Mouse (Mus musculus): ENCODE data around the gene Dennd1b.
A peak's percentile ranks its signal among the peaks of the same experiment; 100 is the strongest.

The Dennd1b gene

GRCm38 (mm10) chr1:138962266-138963101 is 751 bp upstream of the Dennd1b start:
- DNase-seq (ENCODE audit: low spot score in 2 of 2) = no peak

- peak in 1 of 2 experiments; percentile 23 for DNase-seq (ENCODE audit: low spot score in 2 of 2)
Observed at GRCm38 (mm10) chr1:138963868-138964458, 728 bp downstream of the Dennd1b start.

GRCm38 (mm10) chr1:138965069-138965468 is 1.8 kb downstream of the Dennd1b start:
- DNase-seq (ENCODE audit: low spot score in 2 of 2) = no peak

- no peak for DNase-seq (ENCODE audit: low spot score in 2 of 2)
Observed at GRCm38 (mm10) chr1:138965511-138965910, 2.3 kb downstream of the Dennd1b start.

DNA sequence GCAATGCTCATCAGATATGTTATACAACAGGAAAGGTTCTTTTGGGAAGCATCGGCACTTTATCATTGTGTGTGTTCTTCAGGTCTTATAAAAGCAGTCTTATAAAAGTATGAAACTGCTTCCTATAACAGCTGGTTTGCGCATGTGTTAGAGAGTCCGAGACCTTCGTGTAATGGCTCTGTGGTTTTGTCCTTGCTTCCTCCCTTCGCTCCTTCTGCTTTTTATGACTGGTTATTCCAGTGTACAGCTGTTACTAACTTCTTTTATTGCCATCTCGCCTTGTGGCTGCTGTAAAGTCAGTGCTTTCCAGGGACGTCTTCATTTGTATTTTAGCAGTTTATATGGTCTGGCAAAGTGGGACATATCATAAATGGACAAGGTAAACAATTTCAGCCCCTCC is 4.2 kb downstream of the Dennd1b start:
- DNase-seq (ENCODE audit: low spot score in 2 of 2) = no peak

- no peak for DNase-seq (ENCODE audit: low spot score in 2 of 2)
Observed at GRCm38 (mm10) chr1:138970053-138970452, 6.8 kb downstream of the Dennd1b start.

GRCm38 (mm10) chr1:138973541-138974224 is 10.4 kb downstream of the Dennd1b start:
- no peak for DNase-seq (ENCODE audit: low spot score in 2 of 2)

DNA sequence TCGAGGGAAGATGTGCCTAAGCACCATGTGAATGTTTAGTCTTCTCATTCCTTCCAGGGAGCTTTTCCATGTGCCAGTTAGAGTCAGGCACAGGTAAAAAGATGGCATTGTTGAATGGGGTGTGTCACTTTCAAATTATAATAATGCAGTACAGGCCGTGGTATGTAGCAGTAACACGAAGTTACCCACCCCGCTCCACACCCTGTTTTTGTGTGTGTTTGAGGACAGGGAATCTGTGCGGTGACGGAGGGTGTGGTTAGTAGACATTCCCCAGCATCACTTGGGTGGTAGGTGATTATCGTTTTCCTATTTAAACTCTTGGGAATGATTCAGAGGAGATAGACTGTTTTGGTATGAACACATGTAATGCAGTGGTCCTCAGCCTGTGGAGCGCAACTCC is 11.6 kb downstream of the Dennd1b start:
- DNase-seq (ENCODE audit: low spot score in 2 of 2) = no peak

- no peak for DNase-seq (ENCODE audit: low spot score in 2 of 2)
Observed at GRCm38 (mm10) chr1:138975945-138976344, 12.7 kb downstream of the Dennd1b start.

DNA sequence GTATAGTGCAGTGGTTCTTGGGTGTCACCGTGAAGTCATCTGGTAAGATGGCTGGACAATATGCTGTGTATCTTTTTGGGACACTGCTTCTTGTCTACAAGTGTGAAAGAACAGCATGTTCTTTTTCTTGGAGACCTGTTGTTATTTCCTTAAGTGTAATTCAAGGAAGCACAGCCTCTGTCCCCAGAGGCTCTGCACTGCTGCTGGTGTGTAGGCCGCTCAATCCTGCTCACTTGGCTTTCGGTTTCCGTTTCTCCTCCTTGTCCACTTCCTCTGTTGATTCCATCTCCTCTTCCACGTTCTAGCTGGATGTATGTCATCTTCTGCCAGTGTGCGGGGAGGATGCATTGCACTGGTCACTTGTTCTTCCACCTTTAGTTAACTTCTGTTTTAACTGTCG is 19.0 kb downstream of the Dennd1b start:
- DNase-seq (ENCODE audit: low spot score in 2 of 2) = no peak

GRCm38 (mm10) chr1:138982611-138983010 is 19.4 kb downstream of the Dennd1b start:
- DNase-seq (ENCODE audit: low spot score in 2 of 2) = no peak

DNA sequence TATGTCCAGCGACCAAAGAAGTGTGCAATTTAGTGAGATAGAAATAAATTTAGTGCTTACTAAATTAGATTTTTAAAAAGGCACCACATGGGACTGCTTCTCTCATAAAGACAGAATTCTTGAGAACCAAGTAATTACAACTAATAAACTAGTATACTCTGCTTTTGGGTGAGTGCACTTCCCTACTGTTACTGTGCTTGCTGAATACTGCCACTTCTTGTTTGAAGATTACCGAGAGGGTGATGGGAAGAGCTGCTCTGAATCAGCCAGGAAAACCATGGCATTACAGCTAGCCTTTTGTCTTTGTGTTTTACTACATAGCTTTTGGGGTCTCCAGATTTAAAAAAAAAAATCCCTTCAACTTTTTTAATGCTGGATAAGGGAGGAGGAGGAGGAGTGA is 19.8 kb downstream of the Dennd1b start:
- no peak for DNase-seq (ENCODE audit: low spot score in 2 of 2)

DNA sequence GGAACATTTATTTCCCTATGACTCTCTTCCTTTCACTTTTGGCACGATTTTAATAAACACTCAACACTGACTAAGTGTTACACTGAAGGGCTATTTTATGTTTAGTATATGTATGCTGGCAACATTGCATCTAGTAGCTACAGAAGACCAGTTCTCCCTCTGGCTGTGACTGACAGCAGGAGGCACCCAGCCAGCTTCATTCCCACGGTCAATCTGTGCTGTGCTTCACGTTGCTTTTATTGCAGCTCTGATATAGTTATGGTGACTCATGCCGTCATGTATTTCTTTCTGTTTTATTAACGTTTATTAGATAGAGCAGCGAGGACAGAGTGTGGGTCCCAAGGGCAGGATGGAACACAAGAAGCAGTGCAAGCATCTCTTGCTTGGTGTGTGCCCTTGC is 20.2 kb downstream of the Dennd1b start:
- DNase-seq (ENCODE audit: low spot score in 2 of 2) = no peak

DNA sequence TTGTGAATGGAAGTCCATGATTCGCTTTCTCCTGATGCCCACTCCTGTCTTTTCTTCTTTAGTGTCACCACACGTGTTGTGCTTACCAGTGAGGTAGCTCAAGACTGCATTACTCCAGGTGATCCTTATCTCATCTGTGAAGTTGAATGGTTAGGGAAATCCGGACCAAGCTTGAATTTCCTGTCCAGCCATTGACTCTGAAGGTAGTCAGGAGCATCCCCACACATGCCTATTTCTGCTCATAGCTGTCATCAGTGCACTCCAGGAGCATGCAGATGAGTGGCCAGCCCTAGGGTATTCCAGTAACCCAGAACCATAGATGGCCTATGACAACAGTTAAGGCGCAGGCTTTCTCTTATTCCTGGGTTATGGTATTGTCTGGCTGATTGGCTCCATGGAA is 20.9 kb downstream of the Dennd1b start:
- DNase-seq (ENCODE audit: low spot score in 2 of 2) = no peak

DNA sequence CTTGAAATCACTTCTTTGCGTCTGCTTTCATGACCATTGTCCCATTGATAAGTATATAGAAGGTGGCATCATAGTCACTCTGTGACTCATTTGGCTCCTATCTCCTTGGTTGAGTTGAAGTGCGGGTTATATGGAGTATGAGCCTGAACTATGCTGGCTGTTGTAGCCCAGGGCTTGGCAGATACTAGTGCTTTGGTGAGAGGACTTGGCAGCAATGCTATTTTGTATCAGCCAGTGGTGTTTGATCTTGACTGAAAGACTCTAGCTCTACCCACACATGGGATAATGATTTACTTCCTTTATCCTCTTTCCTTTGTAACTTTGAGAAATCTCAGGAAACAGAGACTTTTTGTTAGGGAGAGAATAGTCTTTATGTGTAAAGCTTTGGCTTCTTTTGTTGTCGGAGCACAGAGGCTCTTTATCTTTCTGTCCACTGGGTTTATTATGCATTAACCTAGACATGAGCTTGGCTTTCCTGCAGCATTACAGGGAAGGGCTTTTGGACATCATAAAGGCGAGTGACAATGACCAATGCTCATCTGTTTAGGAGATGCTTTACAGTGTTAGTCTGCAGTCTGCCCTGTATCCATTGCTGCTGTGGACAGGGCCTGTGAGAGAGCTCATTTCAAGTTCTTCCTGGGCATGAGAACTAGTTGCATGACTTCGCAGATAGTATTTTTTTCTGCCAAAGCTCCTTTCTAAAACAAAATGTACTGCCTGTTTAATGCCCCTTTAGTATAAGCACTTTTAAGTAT is 29.3 kb downstream of the Dennd1b start:
- DNase-seq (ENCODE audit: low spot score in 2 of 2) = no peak

DNA sequence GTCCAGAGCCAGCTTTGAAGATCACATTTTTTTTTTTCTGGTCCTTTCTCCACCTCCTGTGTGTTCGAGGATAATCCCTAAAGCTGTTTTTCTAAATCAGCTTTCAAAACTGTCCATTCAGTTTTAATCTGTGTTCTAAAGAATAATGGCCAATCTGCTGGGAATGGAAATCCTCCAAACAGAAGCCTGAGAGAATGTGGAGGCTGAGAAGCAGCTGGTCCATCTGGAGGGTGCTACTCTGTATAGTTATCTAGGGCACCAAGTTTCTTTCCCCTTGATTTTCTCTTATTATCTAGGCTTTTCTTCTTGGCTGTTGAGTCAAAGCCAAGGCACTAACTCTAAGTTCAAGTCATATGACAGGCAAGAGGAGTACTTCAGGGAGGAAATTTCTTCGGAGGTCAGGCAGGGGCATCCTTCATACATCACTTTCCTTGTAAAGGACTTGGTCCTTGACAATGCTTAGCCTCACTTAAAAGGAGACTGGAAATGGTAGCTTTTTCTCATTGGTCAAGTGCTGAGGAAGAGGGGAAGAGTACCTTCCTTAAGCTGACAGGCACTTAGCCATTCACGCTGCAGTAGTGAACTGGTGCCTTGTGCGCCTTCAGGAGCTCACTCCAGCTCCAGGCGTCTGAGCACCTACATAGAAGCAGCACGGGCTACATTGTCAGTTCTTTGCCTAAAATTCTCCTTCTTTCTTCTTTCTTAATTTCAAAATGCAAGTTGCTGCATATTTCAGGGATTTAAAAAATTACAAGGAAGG is 32.6 kb downstream of the Dennd1b start:
- no peak for DNase-seq (ENCODE audit: low spot score in 2 of 2)

DNA sequence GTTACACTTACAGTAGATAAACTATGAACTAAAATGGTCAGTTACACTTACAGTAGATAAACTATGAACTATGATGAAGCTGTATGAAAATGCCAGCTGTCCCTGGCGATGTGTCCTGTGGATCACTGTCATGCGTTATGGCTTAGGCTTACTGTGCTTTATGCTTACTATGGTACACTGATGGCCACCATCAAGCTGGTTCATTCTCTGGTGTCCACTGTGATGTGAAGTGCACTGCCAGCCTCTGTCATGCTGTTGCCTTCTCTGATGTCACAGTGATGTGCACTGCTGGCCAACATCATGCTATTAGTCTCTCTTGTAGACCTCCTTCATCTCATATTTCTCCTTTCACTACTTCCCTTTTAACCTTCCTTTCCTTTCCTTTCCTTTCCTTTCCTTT is 33.4 kb downstream of the Dennd1b start:
- no peak for DNase-seq (ENCODE audit: low spot score in 2 of 2)

- DNase-seq (ENCODE audit: low spot score in 2 of 2) = no peak
Observed at GRCm38 (mm10) chr1:139000675-139001379, 37.6 kb downstream of the Dennd1b start.

- DNase-seq (ENCODE audit: low spot score in 2 of 2) = no peak
Observed at GRCm38 (mm10) chr1:139003503-139003902, 40.3 kb downstream of the Dennd1b start.

GRCm38 (mm10) chr1:139006000-139006399 is 42.8 kb downstream of the Dennd1b start:
- DNase-seq (ENCODE audit: low spot score in 2 of 2) = no peak

- no peak for DNase-seq (ENCODE audit: low spot score in 2 of 2)
Observed at GRCm38 (mm10) chr1:139007475-139007874, 44.2 kb downstream of the Dennd1b start.
